Mouse (Mus musculus): ENCODE data around the gene Yipf3.

Yipf3 gene

GRCm38 (mm10) chr17:46254106-46254505 lies 6.2 kb downstream of the Yipf3 start:
- DNase-seq (ENCODE audit: low spot score in 2 of 2) = peak; percentile 30 to 75

GRCm38 (mm10) chr17:46255147-46255546 lies 7.3 kb downstream of the Yipf3 start:
- DNase-seq (ENCODE audit: low spot score in 2 of 2) = no peak

DNA sequence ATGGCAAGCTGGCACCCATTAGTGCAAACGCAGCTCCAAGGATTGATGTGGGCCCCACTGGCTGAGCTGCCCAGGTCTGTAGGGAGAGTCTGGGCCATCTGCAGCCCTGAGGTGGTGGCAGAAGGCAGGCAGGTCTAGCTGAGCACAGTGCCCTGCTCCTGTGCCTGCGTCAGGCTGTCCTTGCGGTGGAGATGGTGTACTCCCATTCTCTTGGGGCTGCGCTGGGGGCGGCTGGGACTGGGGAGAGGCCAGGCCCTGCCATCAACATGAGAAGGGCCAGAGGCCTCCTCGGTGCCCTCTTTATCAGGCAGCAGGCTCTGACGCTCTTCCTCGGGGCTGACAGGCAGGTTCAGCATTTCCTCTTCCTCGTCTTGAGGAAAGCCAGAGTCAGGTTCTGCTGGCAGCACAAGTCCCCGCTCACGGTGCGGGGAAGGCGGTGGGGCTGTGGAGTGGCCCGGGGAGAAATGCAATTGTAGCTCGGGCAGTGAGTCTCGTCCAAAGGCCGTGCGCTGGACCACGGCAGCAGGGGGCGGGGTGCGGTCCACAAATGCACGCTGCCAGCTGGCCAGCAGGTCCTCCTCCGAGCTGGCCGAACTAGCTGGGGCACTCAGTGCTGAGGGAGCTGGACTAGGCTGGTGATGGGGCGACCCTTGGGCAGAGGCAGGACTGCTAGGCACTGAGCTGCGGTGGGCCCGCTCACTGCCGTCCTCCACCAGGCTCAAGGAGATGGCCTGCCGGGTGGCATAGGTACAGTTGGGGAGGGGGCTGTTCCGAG lies 10.6 kb downstream of the Yipf3 start:
- DNase-seq (ENCODE audit: low spot score in 2 of 2) = no peak

GRCm38 (mm10) chr17:46259675-46260074 lies 11.8 kb downstream of the Yipf3 start:
- DNase-seq (ENCODE audit: low spot score in 2 of 2) = no peak

DNA sequence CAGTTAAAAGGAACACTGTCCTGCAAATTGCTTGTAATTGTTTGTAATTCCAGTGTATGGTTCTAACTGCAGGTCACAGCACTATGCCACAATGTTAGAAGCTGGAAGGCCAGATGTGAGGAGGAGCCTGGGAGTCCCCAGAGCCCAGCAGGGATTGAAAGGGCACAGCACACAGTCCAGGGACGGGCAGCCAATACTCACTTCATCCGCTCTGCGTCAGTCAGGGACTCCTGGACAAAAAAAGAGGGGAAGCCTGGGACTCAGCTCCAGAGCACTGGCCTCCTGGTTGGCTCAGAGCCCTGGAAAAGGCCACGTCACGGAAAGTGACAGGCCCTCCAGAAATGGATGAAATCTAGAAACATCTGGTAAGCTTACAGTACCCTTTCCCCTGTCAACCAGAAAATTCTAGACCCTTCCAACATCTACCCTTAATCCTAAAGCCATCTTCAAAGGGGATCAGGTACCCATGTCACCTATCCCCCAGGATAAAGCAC lies 14.4 kb downstream of the Yipf3 start:
- DNase-seq (ENCODE audit: low spot score in 2 of 2) = no peak

DNA sequence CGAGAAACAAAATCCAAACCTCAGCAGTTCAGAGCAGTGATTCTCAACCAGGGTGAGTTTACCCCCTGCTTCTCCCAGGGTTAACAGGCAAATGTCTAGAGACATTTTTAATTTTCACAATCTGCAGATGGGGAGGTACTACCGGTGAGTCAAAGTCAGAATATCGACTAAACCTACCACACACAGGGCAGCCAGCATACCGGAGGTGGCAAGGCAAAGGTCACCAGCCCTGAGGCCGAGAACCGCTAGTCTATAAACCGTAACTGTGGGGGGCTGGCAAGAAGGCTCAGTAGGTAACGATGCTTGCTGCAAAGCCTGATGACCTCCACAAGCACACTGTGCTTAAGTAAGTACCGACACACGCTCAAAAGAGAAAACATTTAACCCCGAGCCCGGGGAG lies 17.6 kb downstream of the Yipf3 start:
- DNase-seq (ENCODE audit: low spot score in 2 of 2) = no peak

GRCm38 (mm10) chr17:46265918-46266618 lies 18.2 kb downstream of the Yipf3 start:
- DNase-seq (ENCODE audit: low spot score in 2 of 2) = peak; percentile 72 to 88

GRCm38 (mm10) chr17:46266986-46267385 lies 19.1 kb downstream of the Yipf3 start:
- DNase-seq (ENCODE audit: low spot score in 2 of 2) = no peak

DNA sequence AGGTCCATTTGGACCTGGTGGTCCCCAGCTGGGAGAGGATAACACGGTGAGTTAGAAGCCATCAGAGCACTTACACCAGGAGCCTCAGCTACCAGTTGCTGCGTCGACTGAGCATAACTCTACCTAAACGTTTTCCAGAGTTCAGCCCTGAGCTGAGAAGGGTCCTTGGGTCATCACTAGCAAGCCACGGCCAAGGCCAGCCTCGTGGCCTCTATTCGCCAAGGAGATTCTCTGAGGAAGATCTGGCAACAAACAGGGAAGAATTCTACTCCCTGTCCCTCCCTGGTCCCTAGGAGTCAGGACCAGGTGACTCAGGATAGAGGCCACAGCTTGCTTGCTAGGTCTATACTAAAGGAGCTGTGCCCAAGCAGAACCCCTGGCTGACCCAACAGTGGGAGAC lies 19.6 kb downstream of the Yipf3 start:
- DNase-seq (ENCODE audit: low spot score in 2 of 2) = no peak

GRCm38 (mm10) chr17:46268026-46268720 lies 20.3 kb downstream of the Yipf3 start:
- no peak for DNase-seq (ENCODE audit: low spot score in 2 of 2)

DNA sequence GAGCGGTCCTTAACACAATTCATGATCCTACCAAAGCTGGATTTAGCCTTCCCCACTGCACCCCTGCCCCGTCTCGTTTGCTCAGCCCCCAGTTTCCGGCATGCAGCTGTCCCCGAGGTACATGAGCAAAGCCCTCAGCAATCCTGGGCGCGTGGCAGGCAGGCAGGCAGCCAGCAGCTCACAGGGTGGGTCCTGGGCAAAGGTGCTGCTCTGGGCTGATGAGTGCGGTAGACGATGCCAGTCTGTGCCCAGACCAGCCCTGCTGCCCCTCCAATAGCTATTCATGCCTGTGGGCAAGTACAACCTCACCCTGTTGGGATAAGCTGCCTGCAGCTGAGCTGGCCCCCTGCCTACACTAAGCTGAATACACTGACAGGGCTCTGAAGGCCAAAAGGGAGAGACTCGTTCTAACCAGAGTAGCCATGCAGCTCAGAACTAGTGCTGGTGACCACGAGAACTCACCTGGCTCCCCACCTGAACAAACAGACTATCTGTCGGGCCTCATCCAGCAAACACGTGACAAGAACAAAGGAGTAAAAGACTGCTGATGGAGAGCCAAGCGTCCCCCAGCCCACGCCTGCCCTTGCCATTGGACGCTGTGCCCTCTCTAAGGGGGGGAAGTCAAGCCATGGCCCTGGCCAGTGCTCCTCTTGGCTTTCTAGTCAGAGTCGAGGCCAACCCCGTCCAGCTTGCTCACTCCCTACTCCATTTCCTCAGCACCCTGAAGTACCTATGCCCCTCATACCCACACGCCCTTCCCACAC lies 22.1 kb downstream of the Yipf3 start:
- DNase-seq (ENCODE audit: low spot score in 2 of 2) = no peak

GRCm38 (mm10) chr17:46272058-46272457 lies 24.2 kb downstream of the Yipf3 start:
- DNase-seq (ENCODE audit: low spot score in 2 of 2) = no peak

GRCm38 (mm10) chr17:46272675-46273074 lies 24.8 kb downstream of the Yipf3 start:
- DNase-seq (ENCODE audit: low spot score in 2 of 2) = no peak

DNA sequence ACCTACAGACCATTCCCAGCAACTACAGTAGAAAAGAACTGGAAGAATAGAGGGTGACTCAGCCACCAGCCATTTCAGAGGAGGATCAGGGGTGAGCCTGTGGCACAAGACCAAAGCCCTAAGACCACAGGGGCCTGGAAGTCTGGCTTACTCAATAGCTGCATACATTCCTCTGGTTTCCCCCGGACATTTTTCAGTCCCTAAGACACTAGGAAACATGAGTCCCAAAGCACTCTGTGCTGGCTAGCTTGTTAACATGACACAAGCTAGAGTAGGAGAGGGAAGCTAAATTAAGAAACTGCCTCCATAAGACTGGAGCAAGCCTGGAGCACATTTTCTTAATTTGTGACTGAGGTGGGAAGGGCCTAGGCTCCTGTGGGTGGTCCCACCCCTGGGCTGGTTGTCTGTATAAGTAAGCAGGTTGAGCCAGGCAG lies 25.9 kb downstream of the Yipf3 start:
- no peak for DNase-seq (ENCODE audit: low spot score in 2 of 2)

DNA sequence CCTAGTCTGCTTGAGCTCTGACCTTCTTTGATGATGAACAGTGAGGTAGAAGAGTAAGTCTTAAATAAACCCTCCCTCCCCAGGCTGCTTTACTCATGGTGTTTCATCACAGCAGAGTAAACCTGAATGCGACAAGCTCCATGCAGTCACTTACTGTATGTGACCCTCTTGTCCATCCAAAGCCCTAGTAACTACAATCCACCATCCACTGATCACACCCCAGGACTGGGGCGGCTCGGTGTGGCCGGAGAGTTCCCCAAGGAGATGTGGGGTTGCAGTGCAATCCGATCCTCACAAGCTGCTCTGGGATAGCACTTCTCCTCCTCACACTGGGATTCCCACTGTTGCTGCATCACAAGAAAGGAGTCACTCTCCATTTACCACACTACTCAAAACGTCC lies 26.6 kb downstream of the Yipf3 start:
- no peak for DNase-seq (ENCODE audit: low spot score in 2 of 2)

DNA sequence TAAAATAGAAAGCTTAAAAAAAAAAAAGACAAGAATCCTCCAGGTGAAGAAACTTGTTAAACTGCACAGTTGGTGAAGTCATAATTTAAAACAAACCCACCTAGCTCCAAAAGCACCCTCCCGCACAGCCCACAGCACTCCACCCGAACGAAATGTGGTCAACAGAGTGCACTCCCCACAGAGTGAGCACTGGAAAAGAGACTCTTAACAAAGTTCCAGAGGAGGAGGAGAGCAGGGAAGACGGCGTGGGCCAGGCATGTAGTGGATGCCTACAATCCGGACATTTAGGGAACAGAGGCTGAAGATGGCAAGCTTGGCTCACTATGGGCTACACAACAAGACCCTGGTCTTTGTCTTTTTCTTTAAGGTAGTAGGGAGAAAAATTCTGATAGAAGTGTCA lies 27.2 kb downstream of the Yipf3 start:
- DNase-seq (ENCODE audit: low spot score in 2 of 2) = no peak

GRCm38 (mm10) chr17:46275506-46275905 lies 27.6 kb downstream of the Yipf3 start:
- DNase-seq (ENCODE audit: low spot score in 2 of 2) = no peak

DNA sequence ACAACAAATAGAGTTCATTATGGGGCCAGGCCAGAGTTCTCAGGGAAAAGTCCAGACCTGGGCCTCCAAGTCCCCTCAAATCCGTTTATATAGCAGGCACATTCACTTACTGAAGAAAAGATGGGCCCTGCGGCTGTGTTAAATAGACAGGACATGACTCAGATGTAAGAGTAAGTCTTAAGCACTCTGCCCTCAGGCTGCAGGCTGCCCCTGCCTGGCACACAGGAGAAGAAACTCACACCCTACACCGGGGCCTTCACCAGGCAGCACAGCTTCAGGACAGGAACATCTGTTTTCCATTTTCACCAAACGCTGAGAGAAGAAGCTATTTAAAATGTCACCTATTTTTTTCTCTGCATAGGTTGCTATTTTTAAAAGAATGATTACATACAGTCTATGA lies 29.7 kb downstream of the Yipf3 start:
- no peak for DNase-seq (ENCODE audit: low spot score in 2 of 2)

GRCm38 (mm10) chr17:46278011-46278765 lies 30.3 kb downstream of the Yipf3 start:
- DNase-seq (ENCODE audit: low spot score in 2 of 2) = no peak

- peak; percentile 82 to 92 for DNase-seq (ENCODE audit: low spot score in 2 of 2)
These were observed 34.7 kb downstream of the Yipf3 start, which contains the start of gene Tjap1 for GRCm38 (mm10) chr17:46282483-46283123. TSS of gene Tjap1 (minus strand) at chr17:46283026.
